Mouse (Mus musculus) thymus, adult 2 months (tissue): Measurements from ENCODE around the gene Coq8b.

Source experiments
- CTCF ChIP-seq: fragments of 200-500 bp; IDR thresholded peaks from 2 replicates; pipeline ENCODE4 v1.5.1; 2012; ENCODE audit warnings: mild to moderate bottlenecking, control low read depth, low read length, moderate library complexity, borderline replicate concordance; ENCODE audit not compliant: control insufficient read depth, poor library complexity, insufficient read depth; ENCODE audit errors: extremely low read depth
- POLR2A ChIP-seq: fragments of 200-500 bp; IDR thresholded peaks from 2 replicates; pipeline ENCODE4 v1.6.1; 2012; ENCODE audit warnings: mild to moderate bottlenecking, low read length, control low read depth, moderate library complexity; ENCODE audit not compliant: control insufficient read depth, poor library complexity, insufficient read depth; ENCODE audit errors: extremely low read depth

DNA sequence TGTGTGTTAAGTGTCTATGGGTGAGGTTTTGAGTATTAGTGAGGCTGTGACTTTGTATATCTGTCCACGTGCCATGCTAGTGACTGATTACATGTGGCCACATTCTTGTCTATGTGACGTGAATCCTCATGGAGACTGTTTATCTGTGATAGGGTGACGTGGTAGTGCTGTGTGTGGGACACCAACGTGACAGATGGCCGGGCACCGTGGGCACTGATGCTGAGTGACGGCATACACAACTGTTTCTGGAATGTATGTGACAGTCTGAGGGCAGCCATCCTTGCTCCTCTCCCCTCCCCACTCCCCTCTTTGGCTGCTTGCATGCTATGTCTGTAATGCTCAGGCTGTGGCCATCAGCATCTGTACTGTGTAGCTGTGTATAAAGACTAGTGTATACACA, 28.0 kb downstream of the Coq8b start:
- TF ChIP-seq POLR2A (no peak), CTCF (no peak)
